Mouse (Mus musculus) stomach, embryonic 14.5 days (tissue): Measurements from ENCODE around the gene Gm10840. TPM values are rescaled to one million over a fixed set of nuclear protein-coding genes. Genes with fewer than 3 reads are reported as not detected.

Experiments used
- polyA plus RNA-seq: library from polyadenylated mRNA; unstranded; fragments of >200 nt; fragmentation: Nextera tagmentation; extraction: Ambion mirVana; gene quantifications from 2 replicates; pipeline ENCODE4 v1.2.1, GENCODE M21; 2014

The Gm10840 gene
- polyA plus RNA-seq, 1 experiment from 2014 or later: not detected

Other genes starting within 250 kb of the Gm10840 start
- gene Cyb561, start 207.5 kb upstream of the Gm10840 start, polyA plus RNA-seq: 36.8 and 39.0 TPM in 2 replicates
- gene Ace, start 192.9 kb upstream of the Gm10840 start, polyA plus RNA-seq: 0.72 and 0.80 TPM in 2 replicates
- gene Ace3, start 166.2 kb upstream of the Gm10840 start, polyA plus RNA-seq: not detected in 2 replicates
- gene Kcnh6, start 152.7 kb upstream of the Gm10840 start, polyA plus RNA-seq: 0.07 and 0.38 TPM in 2 replicates
- 61.9 and 63.0 TPM in 2 replicates for gene Dcaf7, start 124.0 kb upstream of the Gm10840 start, polyA plus RNA-seq
- 7.7 and 11.1 TPM in 2 replicates for gene Taco1, start 94.8 kb upstream of the Gm10840 start, polyA plus RNA-seq
- 20.7 and 25.8 TPM in 2 replicates for gene Map3k3, start 76.2 kb upstream of the Gm10840 start, polyA plus RNA-seq
- gene Limd2, start within 50 bp of the Gm10840 start, polyA plus RNA-seq: 149 and 157 TPM in 2 replicates
- gene Strada, start 41.3 kb downstream of the Gm10840 start, polyA plus RNA-seq: 23.2 and 27.5 TPM in 2 replicates
- 60.2 and 68.1 TPM in 2 replicates for gene Ccdc47, start 55.5 kb downstream of the Gm10840 start, polyA plus RNA-seq
- 67.9 TPM in 2 replicates for gene Ddx42, start 56.1 kb downstream of the Gm10840 start, polyA plus RNA-seq
- gene Ftsj3, start 95.2 kb downstream of the Gm10840 start, polyA plus RNA-seq: 50.2 and 54.3 TPM in 2 replicates
- 241 and 254 TPM in 2 replicates for gene Psmc5, start 95.3 kb downstream of the Gm10840 start, polyA plus RNA-seq
- gene Smarcd2, start 112.1 kb downstream of the Gm10840 start, polyA plus RNA-seq: 82.8 and 86.2 TPM in 2 replicates
- gene Tcam1, start 115.8 kb downstream of the Gm10840 start, polyA plus RNA-seq: 0.07 and 0.41 TPM in 2 replicates
- gene Gh, start 141.0 kb downstream of the Gm10840 start, polyA plus RNA-seq: not detected in 2 replicates
- 2.7 and 2.9 TPM in 2 replicates for gene Cd79b, start 153.9 kb downstream of the Gm10840 start, polyA plus RNA-seq
- gene Scn4a, start 192.4 kb downstream of the Gm10840 start, polyA plus RNA-seq: 0.13 TPM in 1 of 2 replicates, not detected in the other
- gene Prr29, start 204.6 kb downstream of the Gm10840 start, polyA plus RNA-seq: 0.49 and 0.77 TPM in 2 replicates
- 43.3 and 43.4 TPM in 2 replicates for gene Icam2, start 227.2 kb downstream of the Gm10840 start, polyA plus RNA-seq